Mouse (Mus musculus): Measurements from ENCODE around the gene Rassf1. TPM values are rescaled to one million over a fixed set of nuclear protein-coding genes. Genes with fewer than 3 reads are reported as not detected.

Rassf1 gene
- polyA plus RNA-seq, 1 experiment = 24.4 TPM

DNA sequence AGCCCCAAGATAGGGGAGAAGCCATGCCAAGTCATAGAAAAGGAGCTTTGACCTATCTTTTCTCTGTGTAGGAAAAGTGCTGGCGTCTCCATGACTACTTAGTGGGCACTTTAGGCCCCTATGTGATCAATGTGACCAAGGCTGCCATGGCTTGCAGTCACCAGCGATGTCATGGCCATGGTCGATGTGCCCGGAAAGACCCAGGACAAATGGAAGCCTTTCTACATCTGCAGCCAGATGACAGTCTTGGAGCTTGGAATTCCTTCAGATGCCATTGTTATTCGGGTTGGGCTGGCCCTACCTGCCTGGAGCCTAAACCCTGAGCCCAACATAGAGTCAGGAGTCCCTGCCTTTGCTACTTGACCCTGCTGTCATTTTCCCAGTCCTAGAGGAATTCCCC is 35.1 kb downstream of the Rassf1 start:
- TF ChIP-seq POLR2A (IDR thresholded peaks at IDR 0.05; ENCODE audit: extremely low read depth, insufficient read depth, low read length) = no peak
- TF ChIP-seq CTCF (IDR thresholded peaks at IDR 0.05; ENCODE audit: extremely low read depth, insufficient read depth, low read length) = no peak
- H3K27ac ChIP-seq (ENCODE audit: insufficient read depth, low read length) = no peak overlapping the region
- H3K4me3 ChIP-seq (ENCODE audit: insufficient read depth, low read length) = no peak overlapping the region
- H3K4me1 ChIP-seq (ENCODE audit: control insufficient read depth, insufficient read depth, low read length) = no peaks in the 10 kb centered on the region

DNA sequence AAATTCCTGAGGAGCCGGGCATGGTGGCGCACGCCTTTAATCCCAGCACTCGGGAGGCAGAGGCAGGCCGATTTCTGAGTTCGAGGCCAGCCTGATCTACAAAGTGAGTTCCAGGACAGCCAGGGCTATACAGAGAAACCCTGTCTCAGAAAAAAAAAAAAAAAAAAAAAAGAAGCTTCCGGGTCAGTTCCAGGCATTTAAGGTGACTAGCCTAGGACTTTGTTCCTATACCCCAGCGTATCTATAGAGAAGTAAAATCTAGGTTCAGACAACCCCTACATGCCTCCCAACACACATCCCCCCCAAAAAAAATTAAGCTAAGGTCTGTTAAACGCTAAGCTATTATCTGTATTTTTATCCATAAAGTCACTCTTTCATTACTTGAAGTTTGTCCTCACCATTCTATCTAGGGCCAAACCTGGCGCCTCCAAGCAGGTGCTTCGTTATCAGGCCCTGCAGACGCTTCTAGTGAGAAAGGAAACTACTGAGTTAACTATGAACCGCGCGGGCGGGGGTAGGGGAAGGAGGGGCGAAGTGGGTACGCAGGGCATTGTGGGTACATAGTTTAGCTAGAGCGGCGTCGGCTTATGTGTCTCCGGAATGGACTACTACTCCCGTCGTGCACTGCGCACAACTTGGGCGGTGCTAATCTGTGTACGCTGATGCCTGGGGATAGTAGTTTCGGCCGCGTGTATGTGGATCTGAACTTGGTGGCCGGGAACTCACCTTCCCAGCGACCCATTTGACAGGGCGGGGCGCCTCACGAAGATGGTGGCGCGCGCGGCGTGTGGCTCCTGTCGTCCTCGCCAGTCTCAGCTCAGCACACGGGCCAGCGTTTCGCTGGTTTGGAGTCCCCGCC is 35.8 kb downstream of the Rassf1 start, which contains the start of gene Ifrd2:
TSS of gene Ifrd2 (plus strand) at position 669 of the 859 bp plus-strand sequence.
- TF ChIP-seq CTCF (IDR thresholded peaks at IDR 0.05; ENCODE audit: extremely low read depth, insufficient read depth, low read length) (no peak), POLR2A (IDR thresholded peaks at IDR 0.05; ENCODE audit: extremely low read depth, insufficient read depth, low read length) (no peak)
- Histone ChIP-seq H3K27ac (ENCODE audit: insufficient read depth, low read length) (no peak within 1 kb of the TSS), H3K4me1 (ENCODE audit: control insufficient read depth, insufficient read depth, low read length) (no peaks in the 10 kb centered on the region), H3K4me3 (ENCODE audit: insufficient read depth, low read length) (peak within 1 kb of the TSS; percentile 60)

DNA sequence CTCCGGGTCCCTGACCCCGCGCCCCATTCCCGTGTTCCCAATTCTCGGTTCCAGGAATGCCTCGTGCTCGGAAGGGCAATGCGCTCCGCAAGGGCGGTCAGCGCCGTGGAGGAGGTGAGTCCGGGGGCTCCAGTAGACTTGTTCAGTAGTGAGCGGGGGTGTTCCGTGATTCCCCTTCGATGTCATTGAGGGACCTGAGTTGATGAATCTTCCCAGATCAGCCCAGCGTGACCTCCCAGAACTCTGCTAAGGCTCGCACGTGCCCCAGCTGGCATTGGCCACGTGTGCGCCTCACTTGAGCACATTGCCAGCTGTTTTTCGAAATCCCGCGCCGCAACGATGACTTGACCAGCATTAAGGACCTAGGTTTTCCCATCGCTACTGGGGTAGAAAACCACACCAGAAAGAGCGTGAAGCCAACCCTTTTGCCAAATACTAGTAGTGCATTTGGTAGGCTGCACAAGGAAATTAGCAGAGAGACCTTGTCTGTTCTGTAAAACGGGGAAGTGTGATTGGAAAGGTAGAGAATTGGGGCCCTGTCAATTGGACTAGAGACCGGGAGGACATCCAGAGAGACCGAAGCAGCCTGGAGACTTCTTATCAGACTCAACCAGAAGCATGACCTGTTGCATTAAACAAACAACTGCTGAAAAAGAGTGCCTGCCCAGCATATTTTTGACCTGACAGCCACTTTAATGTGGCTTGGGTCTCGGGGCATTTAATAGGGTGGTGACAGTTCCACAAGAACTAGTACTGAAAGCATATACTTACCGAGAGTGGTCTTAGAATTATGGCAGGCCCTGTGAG is 36.7 kb downstream of the Rassf1 start:
- TF ChIP-seq CTCF (IDR thresholded peaks at IDR 0.05; ENCODE audit: extremely low read depth, insufficient read depth, low read length) (no peak), POLR2A (IDR thresholded peaks at IDR 0.05; ENCODE audit: extremely low read depth, insufficient read depth, low read length) (no peak)
- H3K4me1 ChIP-seq (ENCODE audit: control insufficient read depth, insufficient read depth, low read length) = no peaks in the 10 kb centered on the region
- H3K27ac ChIP-seq (ENCODE audit: insufficient read depth, low read length) = no peak overlapping the region
- H3K4me3 ChIP-seq (ENCODE audit: insufficient read depth, low read length) = peak overlapping the region; percentile 60

DNA sequence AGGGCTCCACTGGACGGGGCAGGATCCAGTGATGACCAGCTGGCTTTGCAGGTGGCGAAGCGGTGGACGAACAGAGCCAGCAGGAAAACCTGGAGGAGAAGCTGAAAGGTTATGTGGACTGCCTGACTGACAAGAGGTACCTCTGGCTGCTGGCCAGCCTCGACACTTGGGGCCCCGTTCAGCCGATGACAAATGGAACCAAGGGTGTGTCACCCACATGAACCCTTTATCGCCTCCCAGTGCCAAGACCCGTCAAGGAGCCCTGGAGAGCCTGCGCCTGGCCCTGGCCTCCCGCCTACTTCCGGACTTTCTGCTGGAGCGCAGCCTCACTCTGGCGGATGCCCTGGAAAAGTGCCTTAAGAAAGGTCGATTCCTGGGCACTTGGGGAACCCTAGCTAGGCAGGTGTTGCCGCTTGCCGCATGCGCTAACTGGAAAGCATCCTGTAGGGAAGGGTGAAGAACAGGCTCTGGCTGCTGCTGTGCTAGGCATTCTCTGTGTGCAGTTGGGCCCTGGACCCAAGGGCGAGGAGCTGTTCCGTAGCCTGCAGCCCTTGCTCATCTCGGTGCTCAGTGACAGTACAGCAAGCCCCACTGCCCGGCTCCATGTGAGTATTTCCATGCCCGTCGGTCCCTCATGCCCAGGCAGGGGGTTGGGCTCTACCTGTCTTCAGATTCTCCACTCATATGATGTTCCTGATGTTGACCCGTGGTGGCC is 38.9 kb downstream of the Rassf1 start:
- no peaks in the 10 kb centered on the region for H3K4me1 ChIP-seq (ENCODE audit: control insufficient read depth, insufficient read depth, low read length)
- H3K27ac ChIP-seq (ENCODE audit: insufficient read depth, low read length) = no peak overlapping the region
- TF ChIP-seq POLR2A (IDR thresholded peaks at IDR 0.05; ENCODE audit: extremely low read depth, insufficient read depth, low read length) (no peak), CTCF (IDR thresholded peaks at IDR 0.05; ENCODE audit: extremely low read depth, insufficient read depth, low read length) (no peak)
- no peak overlapping the region for H3K4me3 ChIP-seq (ENCODE audit: insufficient read depth, low read length)

DNA sequence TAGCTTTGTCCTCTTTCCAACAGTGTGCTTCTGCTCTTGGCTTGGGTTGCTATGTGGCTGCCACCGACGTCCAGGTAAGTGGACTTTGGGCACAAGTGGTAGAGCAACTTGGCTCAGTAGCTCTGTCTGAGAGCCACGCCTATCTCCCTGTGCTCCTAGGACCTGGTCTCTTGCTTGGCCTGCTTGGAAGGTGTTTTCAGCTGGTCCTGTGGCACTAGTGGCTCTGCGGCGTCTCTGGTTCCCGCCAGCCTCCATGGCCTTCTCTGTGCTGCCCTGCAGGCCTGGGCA is 39.4 kb downstream of the Rassf1 start:
- no peak overlapping the region for H3K4me3 ChIP-seq (ENCODE audit: insufficient read depth, low read length)
- TF ChIP-seq POLR2A (IDR thresholded peaks at IDR 0.05; ENCODE audit: extremely low read depth, insufficient read depth, low read length) (no peak), CTCF (IDR thresholded peaks at IDR 0.05; ENCODE audit: extremely low read depth, insufficient read depth, low read length) (no peak)
- H3K27ac ChIP-seq (ENCODE audit: insufficient read depth, low read length) = no peak overlapping the region
- no peaks in the 10 kb centered on the region for H3K4me1 ChIP-seq (ENCODE audit: control insufficient read depth, insufficient read depth, low read length)

DNA sequence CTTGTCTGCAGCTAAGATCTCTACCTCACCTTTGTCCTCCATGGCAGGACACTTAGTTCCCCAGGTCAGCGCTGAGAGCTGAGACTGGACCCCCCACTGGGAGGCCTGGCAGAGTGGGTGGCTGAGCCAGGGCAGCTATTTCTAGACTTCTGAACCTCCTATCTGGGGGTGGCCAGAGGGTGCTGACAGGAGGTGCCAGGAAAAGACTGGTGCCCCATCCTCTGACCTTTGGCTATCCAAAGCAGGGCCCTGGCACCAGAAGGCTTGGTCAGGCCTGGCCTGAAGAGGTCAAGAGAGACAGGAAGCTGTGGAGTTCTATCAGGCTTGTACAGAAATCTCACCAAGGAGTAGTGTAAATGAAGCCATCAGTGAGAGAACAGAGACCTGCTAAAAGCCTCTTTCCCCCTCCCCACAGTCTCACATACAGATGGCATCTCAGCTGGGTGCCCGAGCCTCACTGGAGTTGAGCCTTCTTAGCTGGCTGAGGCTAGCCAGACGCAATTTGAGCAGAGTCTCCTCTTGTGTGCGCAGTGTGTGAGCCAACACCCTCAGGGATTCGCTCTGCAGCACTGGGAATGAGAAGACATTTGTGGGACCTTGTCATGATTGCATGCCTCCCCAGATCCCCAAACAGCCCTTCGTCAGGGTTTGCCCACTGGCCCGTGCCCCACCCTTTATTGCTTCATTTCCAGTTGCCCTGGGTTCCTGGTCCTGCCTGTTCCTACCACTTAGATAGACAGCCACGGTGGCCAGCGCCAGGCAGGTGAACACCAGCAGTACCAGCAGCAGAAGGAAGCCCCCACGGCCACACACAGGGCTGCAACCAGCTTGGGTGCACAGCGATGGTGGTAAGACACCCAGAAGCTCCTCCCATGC is 42.0 kb downstream of the Rassf1 start:
- Histone ChIP-seq H3K4me1 (ENCODE audit: control insufficient read depth, insufficient read depth, low read length) (no peaks in the 10 kb centered on the region), H3K4me3 (ENCODE audit: insufficient read depth, low read length) (no peak overlapping the region), H3K27ac (ENCODE audit: insufficient read depth, low read length) (no peak overlapping the region)
- TF ChIP-seq CTCF (IDR thresholded peaks at IDR 0.05; ENCODE audit: extremely low read depth, insufficient read depth, low read length) (no peak), POLR2A (IDR thresholded peaks at IDR 0.05; ENCODE audit: extremely low read depth, insufficient read depth, low read length) (no peak)

DNA sequence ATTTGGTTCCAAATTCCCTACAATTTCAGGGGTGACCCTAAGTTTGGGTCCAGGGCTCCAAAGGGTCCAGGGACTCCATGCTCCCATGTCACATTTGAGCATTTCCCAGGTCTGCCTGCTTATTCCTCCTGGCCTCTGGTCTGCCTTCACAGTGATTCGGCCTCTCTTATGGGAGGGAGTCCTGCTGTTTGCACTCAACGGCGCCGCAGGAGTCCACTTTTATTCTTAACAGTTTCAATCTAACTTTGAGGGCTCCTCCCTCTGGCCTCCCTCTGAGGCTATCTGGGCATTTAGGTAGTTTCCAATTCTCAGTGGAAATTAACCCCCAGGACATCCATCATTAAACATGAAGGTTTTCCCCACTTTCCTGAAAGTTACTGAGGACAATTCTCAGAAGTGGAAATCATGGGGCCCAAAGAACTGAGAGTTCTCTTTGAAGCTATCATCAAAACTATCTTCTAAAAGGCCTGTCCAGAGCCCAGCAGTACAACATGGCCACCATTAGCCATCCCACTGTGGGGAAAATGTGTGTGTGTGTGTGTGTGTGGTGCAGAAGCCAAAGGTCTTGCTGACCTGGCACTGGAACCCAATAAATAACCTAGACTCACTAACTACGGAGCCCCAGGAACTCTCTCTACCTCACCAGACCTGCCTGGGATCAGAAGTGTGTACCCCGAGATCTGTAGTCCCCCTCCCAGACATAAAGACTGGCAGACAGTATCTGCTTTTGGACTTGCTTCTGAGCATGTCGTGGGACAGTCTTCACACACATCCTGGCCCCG is 43.1 kb downstream of the Rassf1 start:
- TF ChIP-seq CTCF (IDR thresholded peaks at IDR 0.05; ENCODE audit: extremely low read depth, insufficient read depth, low read length) (no peak), POLR2A (IDR thresholded peaks at IDR 0.05; ENCODE audit: extremely low read depth, insufficient read depth, low read length) (no peak)
- H3K4me3 ChIP-seq (ENCODE audit: insufficient read depth, low read length) = no peak overlapping the region
- H3K27ac ChIP-seq (ENCODE audit: insufficient read depth, low read length) = no peak overlapping the region
- H3K4me1 ChIP-seq (ENCODE audit: control insufficient read depth, insufficient read depth, low read length) = no peaks in the 10 kb centered on the region

Measured in cortical plate, adult 2 months (tissue).